Mouse (Mus musculus): Measurements from ENCODE around the gene Aspscr1. TPM values are rescaled to one million over a fixed set of nuclear protein-coding genes. Genes with fewer than 3 reads are reported as not detected.

Gene Aspscr1
- polyA plus RNA-seq, 1 experiment from 2014 or later = 105 TPM

Small RNA genes within 50 kb of the gene (microRNA-seq; reads per million reads assigned to microRNA genes)
- not detected for gene Mir6936

Other genes starting within 250 kb of the Aspscr1 start
- gene Nploc4, start 235.3 kb upstream of the Aspscr1 start, polyA plus RNA-seq (2015; fragmentation: Nextera tagmentation; extraction: Ambion mirVana) = 28.2 and 28.3 TPM in 2 replicates
- gene Tspan10, start 230.3 kb upstream of the Aspscr1 start, polyA plus RNA-seq (2015; fragmentation: Nextera tagmentation; extraction: Ambion mirVana) = not detected in 2 replicates
- not detected in 2 replicates for gene Pde6g, start 219.5 kb upstream of the Aspscr1 start, polyA plus RNA-seq (2015; fragmentation: Nextera tagmentation; extraction: Ambion mirVana)
- gene Oxld1, start 214.9 kb upstream of the Aspscr1 start, polyA plus RNA-seq (2015; fragmentation: Nextera tagmentation; extraction: Ambion mirVana) = 14.2 and 16.6 TPM in 2 replicates
- 19.1 and 21.1 TPM in 2 replicates for gene Ccdc137, start 214.9 kb upstream of the Aspscr1 start, polyA plus RNA-seq (2015; fragmentation: Nextera tagmentation; extraction: Ambion mirVana)
- gene Arl16, start 205.4 kb upstream of the Aspscr1 start, polyA plus RNA-seq (2015; fragmentation: Nextera tagmentation; extraction: Ambion mirVana) = 36.4 and 39.3 TPM in 2 replicates
- gene Mrpl12, start 188.4 kb upstream of the Aspscr1 start, polyA plus RNA-seq (2015; fragmentation: Nextera tagmentation; extraction: Ambion mirVana) = 212 and 228 TPM in 2 replicates
- 42.9 and 43.2 TPM in 2 replicates for gene Slc25a10, start 181.1 kb upstream of the Aspscr1 start, polyA plus RNA-seq (2015; fragmentation: Nextera tagmentation; extraction: Ambion mirVana)
- gene Gcgr, start 142.3 kb upstream of the Aspscr1 start, polyA plus RNA-seq (2015; fragmentation: Nextera tagmentation; extraction: Ambion mirVana) = 2.1 and 2.4 TPM in 2 replicates
- 134 and 140 TPM in 2 replicates for gene Mcrip1, start 123.2 kb upstream of the Aspscr1 start, polyA plus RNA-seq (2015; fragmentation: Nextera tagmentation; extraction: Ambion mirVana)
- gene Ppp1r27, start 121.8 kb upstream of the Aspscr1 start, polyA plus RNA-seq (2015; fragmentation: Nextera tagmentation; extraction: Ambion mirVana) = not detected in 2 replicates
- gene P4hb, start 99.7 kb upstream of the Aspscr1 start, polyA plus RNA-seq (2015; fragmentation: Nextera tagmentation; extraction: Ambion mirVana) = 427 and 448 TPM in 2 replicates
- gene Arhgdia, start 91.3 kb upstream of the Aspscr1 start, polyA plus RNA-seq (2015; fragmentation: Nextera tagmentation; extraction: Ambion mirVana) = 435 and 436 TPM in 2 replicates
- 253 and 284 TPM in 2 replicates for gene Alyref, start 74.6 kb upstream of the Aspscr1 start, polyA plus RNA-seq (2015; fragmentation: Nextera tagmentation; extraction: Ambion mirVana)
- gene Anapc11, start 74.6 kb upstream of the Aspscr1 start, polyA plus RNA-seq (2015; fragmentation: Nextera tagmentation; extraction: Ambion mirVana) = 174 and 199 TPM in 2 replicates
- gene Npb, start 64.5 kb upstream of the Aspscr1 start, polyA plus RNA-seq (2015; fragmentation: Nextera tagmentation; extraction: Ambion mirVana) = 14.9 and 18.6 TPM in 2 replicates
- 71.8 and 90.4 TPM in 2 replicates for gene Pcyt2, start 55.0 kb upstream of the Aspscr1 start, polyA plus RNA-seq (2015; fragmentation: Nextera tagmentation; extraction: Ambion mirVana)
- 17.7 and 20.4 TPM in 2 replicates for gene Sirt7, start 47.7 kb upstream of the Aspscr1 start, polyA plus RNA-seq (2015; fragmentation: Nextera tagmentation; extraction: Ambion mirVana)
- gene Mafg, start 39.4 kb upstream of the Aspscr1 start, polyA plus RNA-seq (2015; fragmentation: Nextera tagmentation; extraction: Ambion mirVana) = 18.1 and 19.9 TPM in 2 replicates
- gene Pycr1, start 29.2 kb upstream of the Aspscr1 start, polyA plus RNA-seq (2015; fragmentation: Nextera tagmentation; extraction: Ambion mirVana) = 22.2 and 23.5 TPM in 2 replicates
- 13.0 and 13.9 TPM in 2 replicates for gene Myadml2, start 24.8 kb upstream of the Aspscr1 start, polyA plus RNA-seq (2015; fragmentation: Nextera tagmentation; extraction: Ambion mirVana)
- gene Notum, start 11.8 kb upstream of the Aspscr1 start, polyA plus RNA-seq (2015; fragmentation: Nextera tagmentation; extraction: Ambion mirVana) = 2.3 and 2.7 TPM in 2 replicates
- 120 and 122 TPM in 2 replicates for gene Cenpx, start 40.8 kb downstream of the Aspscr1 start, polyA plus RNA-seq (2015; fragmentation: Nextera tagmentation; extraction: Ambion mirVana)
- 27.8 and 28.1 TPM in 2 replicates for gene Lrrc45, start 41.0 kb downstream of the Aspscr1 start, polyA plus RNA-seq (2015; fragmentation: Nextera tagmentation; extraction: Ambion mirVana)
- 6.4 and 9.8 TPM in 2 replicates for gene Rac3, start 48.5 kb downstream of the Aspscr1 start, polyA plus RNA-seq (2015; fragmentation: Nextera tagmentation; extraction: Ambion mirVana)
- 7.5 and 7.6 TPM in 2 replicates for gene Dcxr, start 54.3 kb downstream of the Aspscr1 start, polyA plus RNA-seq (2015; fragmentation: Nextera tagmentation; extraction: Ambion mirVana)
- gene Cbr2, start 59.1 kb downstream of the Aspscr1 start, polyA plus RNA-seq (2015; fragmentation: Nextera tagmentation; extraction: Ambion mirVana) = 2.1 and 3.8 TPM in 2 replicates
- gene Hmga1b, start 89.8 kb downstream of the Aspscr1 start, polyA plus RNA-seq (2015; fragmentation: Nextera tagmentation; extraction: Ambion mirVana) = 1.8 and 2.6 TPM in 2 replicates
- gene Rfng, start 111.2 kb downstream of the Aspscr1 start, polyA plus RNA-seq (2015; fragmentation: Nextera tagmentation; extraction: Ambion mirVana) = 21.4 and 24.5 TPM in 2 replicates
- 139 and 146 TPM in 2 replicates for gene Gps1, start 111.3 kb downstream of the Aspscr1 start, polyA plus RNA-seq (2015; fragmentation: Nextera tagmentation; extraction: Ambion mirVana)
- gene Dus1l, start 123.4 kb downstream of the Aspscr1 start, polyA plus RNA-seq (2015; fragmentation: Nextera tagmentation; extraction: Ambion mirVana) = 40.8 and 45.2 TPM in 2 replicates
- 23.2 and 26.4 TPM in 2 replicates for gene Fasn, start 151.6 kb downstream of the Aspscr1 start, polyA plus RNA-seq (2015; fragmentation: Nextera tagmentation; extraction: Ambion mirVana)

Data from heart, embryonic 13.5 days (tissue).